Mouse (Mus musculus): ENCODE measurements around the gene Grik3.

DNA sequence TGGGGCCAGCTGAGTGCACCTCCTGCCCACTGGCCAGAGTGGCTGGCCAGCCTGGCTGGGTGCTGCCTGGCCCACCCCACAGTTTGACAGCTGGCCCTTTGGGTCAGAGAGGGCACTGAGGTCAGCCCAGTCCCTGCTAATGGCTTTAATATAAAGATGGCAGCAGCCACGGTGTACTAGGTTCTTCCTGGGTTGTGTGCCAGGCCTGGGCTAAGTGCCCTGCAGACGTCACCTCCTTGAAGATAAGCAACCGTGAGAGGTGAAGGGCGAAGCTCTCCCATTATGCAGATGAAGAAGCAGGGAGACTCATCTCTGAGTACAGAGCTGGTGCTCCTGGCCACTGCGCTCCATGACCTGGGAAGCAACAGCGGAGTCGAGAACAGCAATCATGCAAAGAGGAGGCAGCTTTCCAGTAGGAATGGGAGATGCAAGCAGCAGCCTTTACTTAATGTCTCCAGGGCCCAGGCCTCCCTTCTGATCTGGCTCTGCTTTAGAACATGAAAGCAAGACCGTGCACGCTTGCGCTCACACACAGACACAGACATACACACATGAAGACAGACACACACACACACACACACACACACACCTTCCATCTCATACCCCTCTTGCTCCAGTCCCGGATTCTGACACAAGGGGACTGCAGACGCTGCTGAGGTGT, 81.3 kb downstream of the Grik3 start:
- TF ChIP-seq BHLHE40 (IDR thresholded peaks at IDR 0.05; ENCODE audit: borderline replicate concordance, low read depth, low read length): no peak
- no peak for TF ChIP-seq POLR2A (IDR thresholded peaks at IDR 0.05; ENCODE audit: control insufficient read depth in 1 of 2, insufficient read depth in 1 of 2, low read depth in 1 of 2, low read length in 2 of 2, poor library complexity in 1 of 2)
- TF ChIP-seq CHD1 (IDR thresholded peaks at IDR 0.05; ENCODE audit: low read depth, low read length): no peak

Data from MEL (cell line).